Mouse (Mus musculus): ENCODE data around the gene Capn10. TPM values are rescaled to one million over a fixed set of nuclear protein-coding genes. Genes with fewer than 3 reads are reported as not detected.

The Capn10 gene
- total RNA-seq (2012; rRNA removed), result 13.2 and 15.9 TPM in 2 replicates
- 12.9 and 16.1 TPM in 2 replicates for total RNA-seq (2014; rRNA removed)
- polyA plus RNA-seq (2012; ENCODE audit: insufficient read length, low read depth), result 11.6 and 11.9 TPM in 2 replicates

GRCm38 (mm10) chr1:92934182-92934827 is at the start of gene Capn10:
Capn10 (plus strand) TSS chr1:92934376.
- TF ChIP-seq BHLHE40 (IDR thresholded peaks at IDR 0.05; ENCODE audit: low read depth, low read length), result peak; percentile 91
- no peak for TF ChIP-seq E2F4 (IDR thresholded peaks at IDR 0.05; ENCODE audit: insufficient replicate concordance, low read depth, low read length)
- peak; percentile 60; the same call in 1 of the 2 replicates for TF ChIP-seq NRF1 (IDR thresholded peaks at IDR 0.05; ENCODE audit: low read depth, low read length)
- no peak for TF ChIP-seq CHD1 (IDR thresholded peaks at IDR 0.05; ENCODE audit: low read depth, low read length)
- peak; percentile 82; the same call in 1 of the 2 replicates for TF ChIP-seq POLR2AphosphoS2 (IDR thresholded peaks at IDR 0.05; ENCODE audit: low read depth, low read length)
- TF ChIP-seq KAT2A (IDR thresholded peaks at IDR 0.05; ENCODE audit: insufficient replicate concordance, low read length), result peak; percentile 89; the same call in 1 of the 2 replicates
- TF ChIP-seq MXI1 (IDR thresholded peaks at IDR 0.05; ENCODE audit: low read depth, low read length), result peak; percentile 96
- peak; percentile 97 for TF ChIP-seq ELF1 (IDR thresholded peaks at IDR 0.05; ENCODE audit: low read depth, low read length)
- TF ChIP-seq SIN3A (IDR thresholded peaks at IDR 0.05; ENCODE audit: low read length), result peak; percentile 96
- peak; percentile 78 for TF ChIP-seq TCF12 (IDR thresholded peaks at IDR 0.05; ENCODE audit: low read depth, low read length)
- TF ChIP-seq CTCF (conservative IDR thresholded peaks at IDR 0.05 in 1 of 2, IDR thresholded peaks at IDR 0.05 in 1 of 2; ENCODE audit: low read depth in 2 of 2, low read length in 2 of 2), result no peak
- TF ChIP-seq IRF4 (IDR thresholded peaks at IDR 0.05; ENCODE audit: low read depth, low read length), result peak; percentile 62; the same call in 1 of the 2 replicates
- TF ChIP-seq GABPA (IDR thresholded peaks at IDR 0.05; ENCODE audit: insufficient replicate concordance, low read depth, low read length), result no peak
- peak; percentile 93 for TF ChIP-seq HCFC1 (IDR thresholded peaks at IDR 0.05; ENCODE audit: low read depth, low read length)
- TF ChIP-seq MAFK (IDR thresholded peaks at IDR 0.05; ENCODE audit: insufficient replicate concordance, low read length), result no peak
- TF ChIP-seq ETS1 (conservative IDR thresholded peaks at IDR 0.05; ENCODE audit: low read depth, low read length), result peak; percentile 47
- peak; percentile 83 for TF ChIP-seq TBP (conservative IDR thresholded peaks at IDR 0.05; ENCODE audit: low read depth, low read length)
- TF ChIP-seq UBTF (IDR thresholded peaks at IDR 0.05; ENCODE audit: low read depth, low read length), result no peak
- 0 out of 2 replicates have a peak, but pooled peaks have one; percentile 12 for TF ChIP-seq JUND (conservative IDR thresholded peaks at IDR 0.05; ENCODE audit: low read depth, low read length)
- TF ChIP-seq MYC (IDR thresholded peaks at IDR 0.05; ENCODE audit: low read depth, low read length), result peak; percentile 96
- TF ChIP-seq MAX (IDR thresholded peaks at IDR 0.05; ENCODE audit: low read length), result no peak; the same call in none of the 2 replicates
- TF ChIP-seq POLR2A (IDR thresholded peaks at IDR 0.05; ENCODE audit: low read depth, low read length), result peak; percentile 94
- TF ChIP-seq SMC3 (IDR thresholded peaks at IDR 0.05; ENCODE audit: low read depth, low read length), result no peak
- TF ChIP-seq ZKSCAN1 (IDR thresholded peaks at IDR 0.05; ENCODE audit: borderline replicate concordance, low read depth, low read length), result no peak
- TF ChIP-seq EP300 (IDR thresholded peaks at IDR 0.05; ENCODE audit: low read length), result no peak
- TF ChIP-seq NELFE (IDR thresholded peaks at IDR 0.05; ENCODE audit: low read depth, low read length), result peak; percentile 73
- 0 out of 2 replicates have a peak, but pooled peaks have one; percentile 6 for TF ChIP-seq MEF2A (IDR thresholded peaks at IDR 0.05; ENCODE audit: borderline replicate concordance, low read depth, low read length)
- peak; percentile 60; the same call in 1 of the 2 replicates for TF ChIP-seq CHD2 (IDR thresholded peaks at IDR 0.05; ENCODE audit: low read length)
- peak; percentile 91 for TF ChIP-seq USF1 (IDR thresholded peaks at IDR 0.05; ENCODE audit: low read depth, low read length)
- peak; percentile 85 for TF ChIP-seq USF2 (conservative IDR thresholded peaks at IDR 0.05; ENCODE audit: low read depth, low read length)
- peak; percentile 77 for TF ChIP-seq ZMIZ1 (IDR thresholded peaks at IDR 0.05; ENCODE audit: low read depth, low read length)
- TF ChIP-seq ZC3H11A (IDR thresholded peaks at IDR 0.05; ENCODE audit: low read depth, low read length), result no peak
- dilution Hi-C loops (cut with MboI; ENCODE audit: extremely low pct_ligation_motif_present, extremely low pct_unique_long_range_greater_than_20kb, low sequenced_read_pairs), result no loop called here
- peak; percentile 97 for DNase-seq (ENCODE audit: extremely low read depth)

More at GRCm38 (mm10) chr1:92934182-92934827, at the start of gene Capn10:
- Histone ChIP-seq H3K9me3 (replicated peaks; ENCODE audit: low read length) (no peaks in the 10 kb centered on the region), H3K27ac (ENCODE audit: insufficient read depth, low read depth) (peak within 1 kb of the TSS; percentile 93), H3K27me3 (replicated peaks) (peaks cover 10% of the 10 kb centered on the region), H3K4me2 (ENCODE audit: insufficient read depth, low read depth, poor library complexity, severe bottlenecking) (peak within 1 kb of the TSS; percentile 94), H3K79me2 (replicated peaks; ENCODE audit: control insufficient read depth, extremely low read depth, insufficient read depth, poor library complexity, severe bottlenecking) (peaks cover 4% of the 10 kb centered on the region), H3K4me3 (replicated peaks in 1 of 3; ENCODE audit: low read depth in 2 of 3, low read length in 2 of 3, poor library complexity in 1 of 3) (peak within 1 kb of the TSS; percentile 63 to 85 (median 79)), H3K9ac (ENCODE audit: insufficient read depth, low read depth) (peak within 1 kb of the TSS; percentile 97), H3K36me3 (replicated peaks in 1 of 2; ENCODE audit: control insufficient read depth in 1 of 2, insufficient read depth in 1 of 2, low read length in 1 of 2) (peaks cover 12 to 23% of the 10 kb centered on the region in 2 experiments), H3K4me1 (ENCODE audit: control insufficient read depth in 1 of 2, insufficient read depth in 2 of 2) (peaks cover 9 to 25% of the 10 kb centered on the region in 2 experiments)
- in situ Hi-C loops (cut with MboI; ENCODE audit: low pct_ligation_motif_present, low pct_unique_long_range_greater_than_20kb, low sequenced_read_pairs), result no loop called here

Measured in CH12.LX (cell line).